Mouse (Mus musculus) CH12.LX (cell line): ENCODE data around the gene Arid1a.

Experiments used
- CTCF ChIP-seq, 2 experiments: IDR thresholded peaks in 1 of 2; conservative IDR thresholded peaks in 1 of 2; 2 replicates each; pipeline ENCODE4 v1.5.1; 2011 to 2012; ENCODE audit warnings: low read depth in 2 of 2, low read length in 2 of 2, improper control_type of control experiment in 1 of 2, inconsistent platforms in 1 of 2, mild to moderate bottlenecking in 1 of 2, moderate library complexity in 1 of 2
- E2F4 ChIP-seq: IDR thresholded peaks from 2 replicates; pipeline ENCODE4 v1.6.1; 2011; ENCODE audit warnings: low read depth, low read length, improper control_type of control experiment; ENCODE audit not compliant: insufficient replicate concordance
- EP300 ChIP-seq: IDR thresholded peaks from 2 replicates; pipeline ENCODE4 v1.6.1; 2011; ENCODE audit warnings: low read length, improper control_type of control experiment
- GABPA ChIP-seq: IDR thresholded peaks from 2 replicates; pipeline ENCODE4 v1.6.1; 2012; ENCODE audit warnings: low read depth, low read length, improper control_type of control experiment, inconsistent platforms; ENCODE audit not compliant: insufficient replicate concordance
- PAX5 ChIP-seq: IDR thresholded peaks from 2 replicates; pipeline ENCODE4 v1.6.1; 2012; ENCODE audit warnings: low read length, inconsistent platforms, mixed read lengths
- POLR2A ChIP-seq: IDR thresholded peaks from 2 replicates; pipeline ENCODE4 v1.6.1; 2011; ENCODE audit warnings: low read depth, mild to moderate bottlenecking, improper control_type of control experiment, low read length
- SMC3 ChIP-seq: IDR thresholded peaks from 2 replicates; pipeline ENCODE4 v1.6.1; 2011; ENCODE audit warnings: low read depth, low read length, improper control_type of control experiment
- TCF12 ChIP-seq: IDR thresholded peaks from 2 replicates; pipeline ENCODE4 v1.6.1; 2014; ENCODE audit warnings: low read depth, mild to moderate bottlenecking, inconsistent platforms, low read length, improper control_type of control experiment
- UBTF ChIP-seq: IDR thresholded peaks from 2 replicates; pipeline ENCODE4 v1.6.1; 2012; ENCODE audit warnings: low read depth, mild to moderate bottlenecking, inconsistent platforms, low read length, improper control_type of control experiment, moderate library complexity
- USF1 ChIP-seq: IDR thresholded peaks from 2 replicates; pipeline ENCODE4 v1.6.1; 2014; ENCODE audit warnings: low read depth, mild to moderate bottlenecking, inconsistent platforms, low read length, improper control_type of control experiment

DNA sequence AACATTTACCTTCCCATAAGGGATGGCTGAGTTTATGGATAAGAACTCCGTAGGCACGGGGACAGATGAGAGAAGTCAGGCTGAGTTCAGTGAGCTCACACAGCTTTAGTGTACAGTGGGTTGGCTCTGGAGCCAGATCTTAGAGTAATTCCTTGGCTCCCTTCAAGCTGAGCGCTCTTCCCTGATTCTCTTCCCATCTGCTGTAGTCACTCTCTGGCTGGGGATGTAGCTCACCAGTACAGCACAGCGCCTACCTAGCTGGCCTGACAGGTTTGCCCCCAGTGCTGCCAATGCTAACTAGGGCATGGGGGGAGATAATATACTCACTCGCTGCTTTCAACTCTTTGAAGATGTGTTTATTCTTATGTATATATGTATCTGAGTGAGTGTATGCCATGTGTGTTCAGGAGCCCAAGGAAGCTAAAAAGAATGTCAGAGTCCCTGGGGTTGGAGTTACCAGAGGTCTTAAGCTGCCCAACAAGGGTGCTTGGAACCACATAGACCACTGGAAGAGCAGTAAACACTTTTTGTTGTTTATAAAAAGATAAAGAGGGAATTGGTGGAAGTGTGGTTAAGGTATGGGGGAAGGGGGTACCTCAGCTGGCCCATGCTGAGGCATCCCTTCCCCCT lies 98.6 kb downstream of the Arid1a start:
- no peak for TF ChIP-seq CTCF (conservative IDR thresholded peaks at IDR 0.05 in 1 of 2, IDR thresholded peaks at IDR 0.05 in 1 of 2; ENCODE audit: low read depth in 2 of 2, low read length in 2 of 2)
- TF ChIP-seq USF1: no peak
- TF ChIP-seq TCF12: no peak
- TF ChIP-seq E2F4: no peak
- TF ChIP-seq PAX5: no peak
- TF ChIP-seq UBTF: no peak
- TF ChIP-seq EP300: no peak
- no peak for TF ChIP-seq POLR2A
- no peak for TF ChIP-seq GABPA
- no peak for TF ChIP-seq SMC3
